Mouse (Mus musculus) skeletal muscle tissue, adult 2 months (tissue): Measurements from ENCODE around the gene Vwa5b1.

ENCODE experiments used
- DNase-seq: peaks from one replicate; pipeline ENCODE4 v3.0.0-alpha.2; 2012; ENCODE audit warnings: low read depth, low spot score

Gene Vwa5b1

DNA sequence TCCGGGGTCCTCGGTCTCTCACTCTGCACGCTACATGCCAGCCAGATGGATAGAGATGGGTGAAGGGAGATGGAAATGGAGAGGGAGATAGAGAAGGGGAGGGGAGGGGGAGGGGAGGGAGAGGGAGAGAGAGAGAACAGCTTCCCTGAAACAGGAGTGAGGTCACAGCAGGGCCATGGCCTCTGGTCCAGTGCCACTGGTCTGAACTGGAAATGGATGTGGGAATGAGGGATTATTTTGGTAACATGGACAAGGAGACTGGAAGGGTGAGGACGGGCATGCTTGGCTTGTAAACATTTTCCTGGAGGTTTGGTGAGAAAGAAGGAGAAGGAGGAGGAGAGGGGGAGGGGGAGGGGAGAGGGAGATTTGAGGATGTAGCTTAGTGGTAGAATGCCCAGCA, 59.0 kb downstream of the Vwa5b1 start:
- no peak for DNase-seq

DNA sequence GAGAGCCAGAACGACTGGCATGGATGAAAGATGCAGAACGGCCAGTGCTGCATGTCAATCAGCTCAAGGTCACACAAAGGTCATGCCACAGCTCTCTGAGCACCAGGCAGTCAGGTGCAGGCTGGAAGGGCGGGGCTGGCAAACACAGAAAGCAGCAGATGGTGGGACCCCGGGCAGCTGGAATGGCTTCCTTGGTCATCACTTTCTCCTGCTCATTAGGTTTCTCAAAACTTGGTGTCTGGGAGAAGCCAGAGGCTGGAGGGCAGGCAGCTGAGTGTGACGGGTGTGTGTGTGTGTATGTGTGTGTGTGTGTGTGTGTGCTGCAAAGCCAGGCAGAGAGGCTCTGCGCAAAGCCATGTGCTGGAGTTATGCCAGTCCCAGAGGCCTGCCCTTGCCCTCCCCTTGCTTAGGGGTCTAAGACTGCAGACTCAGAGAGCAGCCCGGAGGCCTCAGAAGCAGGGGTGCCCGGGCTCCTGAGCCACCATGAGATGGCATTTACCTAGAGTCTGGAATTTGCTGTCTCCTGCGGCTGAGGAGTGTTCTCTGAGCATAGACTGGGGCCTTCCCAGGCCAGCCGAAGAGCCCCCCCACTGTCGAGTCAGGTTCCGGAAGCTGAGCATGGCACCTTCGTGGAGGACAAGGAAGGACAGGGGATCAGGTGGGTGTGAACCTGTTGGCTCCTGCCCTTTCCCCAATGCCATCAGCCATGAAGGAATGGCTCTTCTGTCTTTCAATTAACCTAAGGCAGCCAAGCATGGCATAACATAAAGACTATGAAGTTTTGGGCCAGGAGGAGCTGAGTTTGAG, 60.7 kb downstream of the Vwa5b1 start:
- no peak for DNase-seq

DNA sequence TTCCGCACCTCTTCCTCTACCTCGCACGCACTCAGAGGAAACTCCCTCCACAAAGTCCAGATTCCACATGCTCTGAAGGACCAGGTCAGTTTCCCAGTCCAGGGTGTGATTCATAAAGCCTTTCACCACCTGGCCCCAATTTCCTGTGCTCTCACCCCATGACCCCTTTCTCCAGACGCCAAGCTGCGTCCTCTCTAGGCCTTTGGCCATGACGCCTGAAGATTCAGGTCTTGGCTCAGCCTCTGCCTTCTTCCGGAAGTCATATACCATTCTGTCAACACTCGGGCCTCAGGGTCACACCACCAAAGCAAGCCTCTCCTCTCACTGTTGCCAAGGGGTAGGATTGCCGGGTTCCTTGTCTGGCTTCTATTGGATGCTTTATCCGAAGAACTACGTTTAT, 65.8 kb downstream of the Vwa5b1 start:
- peak; percentile 29 for DNase-seq

DNA sequence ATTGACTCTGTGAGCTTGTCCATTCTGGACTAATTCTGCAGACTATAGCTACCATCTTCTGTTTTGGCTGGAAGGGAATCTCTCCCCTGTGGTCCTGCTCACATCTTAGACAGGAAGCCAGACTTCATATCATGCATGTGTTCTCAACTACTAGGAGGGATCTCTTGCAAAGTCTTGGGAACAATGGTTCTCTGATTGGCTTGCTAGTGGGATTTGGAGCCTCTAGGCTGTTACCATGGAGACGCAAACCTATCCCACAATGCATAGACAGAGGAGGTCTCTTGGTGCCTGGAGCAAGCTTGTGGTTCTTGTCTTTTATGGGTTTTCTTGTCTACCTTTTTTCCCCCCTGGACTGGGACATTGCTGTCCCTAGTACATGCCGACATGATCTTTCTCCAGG, 67.4 kb downstream of the Vwa5b1 start:
- no peak for DNase-seq

DNA sequence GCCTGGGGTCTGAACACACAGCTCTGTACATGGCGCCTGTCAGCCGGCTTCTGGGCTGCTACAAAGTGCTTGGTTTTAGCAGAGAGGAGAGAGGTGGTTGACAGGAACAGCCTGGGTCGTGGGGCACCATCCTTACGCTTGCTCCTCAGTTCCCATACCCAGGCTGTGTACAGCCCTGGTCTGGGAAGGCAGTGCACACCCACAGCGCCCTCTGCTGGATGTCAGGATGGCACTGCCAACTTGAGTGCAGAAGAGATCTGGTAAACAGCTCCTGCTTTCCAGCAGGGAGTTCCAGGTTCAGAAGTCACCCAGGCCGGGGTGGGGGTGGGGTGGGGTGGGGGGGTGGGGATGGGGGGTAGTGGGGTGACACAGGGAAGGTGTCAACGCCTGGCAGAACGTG, 73.7 kb downstream of the Vwa5b1 start:
- peak; percentile 68 for DNase-seq

DNA sequence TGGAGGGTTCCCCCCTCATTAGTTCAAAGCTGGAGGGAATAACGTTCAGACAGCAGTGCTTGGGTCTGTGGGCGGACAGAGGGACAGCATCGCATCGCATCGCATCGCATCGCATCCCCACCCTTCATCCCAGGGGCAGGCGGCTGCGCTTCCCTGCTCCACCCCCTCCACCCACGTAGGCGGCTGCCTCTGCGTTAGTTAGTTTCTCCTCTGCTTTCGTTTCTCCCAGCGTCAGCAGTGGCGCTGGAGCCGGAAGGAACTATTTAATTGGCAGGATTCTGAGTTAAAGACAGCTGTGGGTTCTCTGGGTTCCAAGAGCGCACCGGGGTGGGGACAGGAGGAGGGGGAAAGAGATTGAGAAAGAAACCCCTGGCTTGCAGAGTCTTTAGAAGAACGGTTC, 80.2 kb downstream of the Vwa5b1 start:
- peak; percentile 69 for DNase-seq

DNA sequence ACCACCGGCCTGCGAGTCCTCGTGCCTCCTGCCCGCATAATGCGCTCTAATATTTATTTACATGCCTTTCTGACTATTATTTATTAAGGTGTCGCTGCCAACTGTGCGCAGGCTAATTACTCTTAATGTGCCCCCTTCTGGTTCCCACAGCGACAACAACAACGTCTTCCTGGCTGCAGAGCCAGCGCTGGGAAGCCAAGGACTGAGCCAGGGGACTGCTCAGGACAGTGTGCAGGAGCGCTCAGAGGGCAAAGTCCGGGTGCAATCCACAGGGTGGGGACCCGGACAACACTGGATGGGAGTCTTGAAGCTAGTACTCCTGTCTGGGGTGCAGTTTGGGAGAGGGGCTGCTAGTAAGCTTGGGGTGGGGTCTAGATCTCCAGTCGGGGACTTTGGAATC, 80.8 kb downstream of the Vwa5b1 start:
- no peak for DNase-seq

DNA sequence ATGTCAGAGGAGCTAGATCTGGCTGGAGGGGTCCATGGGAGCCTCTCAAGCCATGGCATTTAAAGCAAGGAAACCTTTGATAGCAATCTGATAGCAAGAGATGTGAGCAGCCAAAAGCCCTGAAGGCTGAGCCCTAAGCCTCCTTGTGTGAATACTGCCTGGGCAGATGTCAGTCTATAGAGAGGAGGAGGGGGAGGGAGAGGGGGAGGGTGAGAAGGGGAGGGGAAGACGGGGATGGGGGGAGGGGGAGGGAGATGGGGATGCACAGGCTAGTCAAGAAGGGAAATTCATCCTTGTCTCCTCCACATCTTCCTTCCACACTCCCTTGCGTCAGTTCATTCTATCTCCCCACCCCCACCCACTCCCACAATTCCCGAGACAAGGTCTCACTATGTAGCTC, 81.4 kb downstream of the Vwa5b1 start:
- no peak for DNase-seq

DNA sequence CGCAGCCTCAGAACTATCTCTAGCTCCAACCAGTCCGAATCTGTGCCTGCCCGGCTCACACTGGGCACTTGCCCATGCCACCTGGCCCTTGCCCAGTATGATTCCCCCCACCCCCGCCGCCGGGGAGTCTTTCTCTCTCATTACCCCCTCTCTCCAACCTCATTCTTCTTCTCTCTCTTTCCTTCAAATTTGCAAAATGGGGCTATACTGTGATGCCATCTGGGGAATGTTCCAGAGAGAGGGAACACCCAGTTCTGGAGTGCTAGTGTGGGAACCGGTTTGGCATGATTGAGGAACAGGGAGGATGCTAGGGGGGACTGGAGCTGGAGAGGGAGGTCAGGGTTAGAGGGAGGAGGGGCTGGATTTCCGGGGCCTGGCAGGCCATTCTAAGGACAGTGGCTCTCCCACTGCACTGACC, 82.2 kb downstream of the Vwa5b1 start:
- DNase-seq = peak; percentile 20

DNA sequence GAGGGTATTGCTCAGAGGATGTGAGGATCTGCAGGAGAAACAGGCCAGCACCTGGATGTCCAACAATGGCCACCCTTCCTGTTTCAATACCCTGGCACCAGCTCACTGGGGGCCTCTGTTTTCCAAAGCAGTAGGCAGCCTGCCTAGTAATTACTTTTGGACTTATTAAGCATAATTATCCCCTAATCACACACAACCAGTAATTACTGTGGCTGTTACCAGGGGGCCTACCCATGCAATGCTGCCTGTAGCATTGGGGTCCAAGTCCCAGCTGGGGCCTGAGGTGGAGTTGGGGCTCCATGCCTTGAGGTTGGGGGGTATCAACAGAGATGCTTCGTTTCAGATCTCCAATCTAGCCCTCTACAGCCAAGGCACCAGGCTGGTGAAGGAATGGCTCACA, 82.6 kb downstream of the Vwa5b1 start:
- DNase-seq = no peak

DNA sequence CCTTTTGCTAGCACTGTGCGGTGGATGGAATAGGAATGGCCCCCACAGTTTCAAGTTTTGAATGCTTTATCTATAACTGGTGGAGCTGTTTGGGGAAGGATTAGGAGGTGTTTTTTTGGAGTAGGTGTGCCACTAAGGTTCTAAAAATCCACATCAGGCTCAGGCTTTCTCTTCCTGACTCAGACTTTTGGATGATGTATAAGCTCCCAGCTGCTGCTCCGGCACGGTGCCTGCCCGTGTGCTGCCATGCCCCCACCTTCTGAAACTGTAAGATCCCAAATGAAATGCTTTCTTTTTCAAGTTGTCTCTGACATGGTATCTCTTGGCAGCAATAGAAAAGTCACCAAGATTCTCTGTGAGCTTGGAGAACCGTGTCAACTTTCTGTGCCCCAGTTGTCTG, 84.1 kb downstream of the Vwa5b1 start:
- DNase-seq = no peak

DNA sequence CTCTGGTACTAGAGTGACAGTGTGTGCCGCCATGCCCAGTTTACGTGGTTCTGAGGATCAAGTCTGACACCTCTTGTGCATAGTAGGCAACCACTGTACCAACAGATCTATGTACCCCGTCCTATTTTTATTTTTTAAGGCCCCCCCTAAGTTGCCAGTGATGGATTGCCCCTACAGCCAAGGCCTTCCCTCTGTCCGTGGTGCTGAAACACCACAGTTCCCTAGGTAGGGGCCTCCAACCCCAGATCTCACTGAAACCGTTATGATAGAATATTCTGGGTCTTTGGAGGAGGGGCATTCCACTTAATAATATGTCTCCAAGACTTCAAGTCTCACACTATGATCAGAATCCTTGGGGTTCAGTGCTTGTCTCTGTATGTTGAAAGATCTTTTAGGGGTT, 85.1 kb downstream of the Vwa5b1 start:
- no peak for DNase-seq

DNA sequence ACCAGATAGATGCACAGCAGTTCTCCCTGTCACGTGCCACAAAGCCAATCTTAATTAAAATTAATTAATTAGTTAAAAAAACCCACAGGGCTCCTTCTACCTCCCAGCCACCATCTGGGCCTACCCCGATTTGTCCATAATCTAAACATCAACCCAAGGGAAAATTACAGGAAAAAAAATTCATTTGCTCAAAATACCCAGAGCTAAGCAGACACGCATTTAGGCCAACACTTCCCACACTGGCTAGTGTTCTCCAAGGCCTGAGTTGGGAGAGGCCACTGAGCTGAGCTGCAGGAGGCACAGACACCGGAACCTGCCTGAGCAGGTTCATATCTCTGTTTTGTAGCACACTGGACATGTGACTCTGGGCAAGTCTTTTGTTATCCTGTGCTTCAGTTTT, 86.7 kb downstream of the Vwa5b1 start:
- DNase-seq = no peak

DNA sequence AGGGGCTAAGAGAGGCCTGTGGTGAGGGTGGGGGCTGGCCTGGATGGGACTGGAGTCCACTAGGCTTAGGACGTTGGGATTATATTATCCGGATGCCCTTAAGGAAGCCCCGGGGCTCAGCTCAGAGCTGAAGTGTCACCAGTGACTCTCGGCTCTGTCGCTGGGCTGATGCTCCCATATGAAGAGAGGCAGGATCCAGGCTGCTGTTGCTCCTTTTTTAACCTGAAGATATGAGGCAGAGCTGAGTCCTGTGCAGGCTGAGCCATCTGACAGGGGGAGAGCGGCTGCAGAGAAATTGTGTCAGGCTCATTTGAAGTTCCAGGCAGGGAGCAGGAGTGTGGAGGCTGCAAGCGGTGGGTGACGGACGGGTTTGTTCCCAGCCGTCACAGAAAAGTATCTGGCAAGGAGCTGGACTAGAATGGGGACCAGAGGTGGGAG, 87.5 kb downstream of the Vwa5b1 start:
- DNase-seq = no peak

DNA sequence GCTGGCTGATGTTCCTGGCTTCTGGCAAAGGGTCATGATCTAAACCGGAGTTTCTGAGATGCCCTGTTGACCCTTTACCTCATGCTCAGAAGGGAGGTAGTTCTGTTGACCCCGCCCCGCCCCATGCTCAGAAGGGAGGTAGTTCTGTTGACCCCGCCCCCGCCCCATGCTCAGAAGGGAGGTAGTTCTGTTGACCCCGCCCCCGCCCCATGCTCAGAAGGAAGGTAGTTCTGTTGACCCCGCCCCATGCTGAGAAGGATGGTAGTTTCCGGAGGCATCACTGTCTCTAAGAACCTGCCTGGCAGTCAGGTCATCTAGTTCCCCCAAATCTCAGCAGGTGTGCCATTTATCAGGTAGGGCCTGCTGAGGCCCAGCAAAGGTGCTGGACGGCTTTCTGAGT, 88.1 kb downstream of the Vwa5b1 start:
- no peak for DNase-seq

DNA sequence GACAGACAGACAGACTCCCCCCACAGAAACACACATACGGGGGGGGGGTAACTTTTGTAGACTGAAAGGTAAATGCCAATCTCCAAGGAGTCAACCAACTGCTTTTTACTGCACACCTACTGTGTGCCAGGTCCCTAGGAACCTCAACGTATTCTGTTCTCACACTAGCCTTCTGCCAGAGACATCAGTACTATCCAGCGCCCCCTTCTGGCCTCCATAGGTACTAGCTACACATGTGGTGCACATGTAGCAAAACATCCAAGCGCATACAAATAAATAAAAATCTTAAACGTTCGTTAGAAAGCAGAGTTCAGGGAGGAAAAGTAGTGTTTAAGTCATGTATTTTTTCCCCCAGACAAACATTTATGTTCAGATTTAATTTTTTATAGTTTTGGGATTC, 88.6 kb downstream of the Vwa5b1 start:
- no peak for DNase-seq

DNA sequence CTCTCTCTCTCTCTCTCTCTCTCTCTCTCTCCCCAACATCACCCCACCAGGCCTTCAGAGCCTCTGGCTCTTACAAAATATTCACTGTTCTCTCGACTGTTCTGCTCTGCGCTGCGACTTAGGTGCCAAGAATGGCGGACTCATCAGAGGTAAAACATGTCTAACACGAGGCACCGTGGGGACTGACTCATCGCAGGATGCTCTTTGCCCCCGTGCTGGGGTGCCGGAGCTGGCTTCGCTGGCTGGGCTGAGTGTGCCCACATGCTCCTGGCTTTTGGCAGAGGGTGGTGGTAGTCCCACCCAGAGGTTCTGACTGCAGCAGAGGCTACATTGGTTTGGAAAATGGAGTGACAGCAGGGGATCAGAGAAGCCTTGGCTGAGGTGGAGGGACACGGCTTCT, 89.4 kb downstream of the Vwa5b1 start:
- no peak for DNase-seq

DNA sequence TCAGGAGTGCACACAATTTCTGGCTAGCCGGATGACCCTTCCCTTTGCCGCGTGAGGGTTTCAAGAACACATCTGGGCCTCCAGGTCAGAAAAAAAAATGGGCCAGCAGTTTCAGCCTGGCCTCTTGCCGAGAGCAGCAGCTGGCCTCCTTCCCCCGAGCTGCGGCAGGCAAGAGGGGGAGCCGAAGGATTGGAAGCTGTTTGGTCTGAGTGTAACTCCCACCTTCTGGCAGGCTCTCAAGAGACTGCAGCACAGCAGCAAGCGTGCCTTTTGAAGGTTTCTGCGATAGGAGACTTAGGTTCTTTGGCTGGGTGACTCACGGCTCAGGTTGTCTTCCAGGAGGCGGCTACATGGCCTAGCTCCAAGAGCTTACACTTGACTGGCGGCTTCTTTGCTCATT, 92.5 kb downstream of the Vwa5b1 start:
- no peak for DNase-seq

DNA sequence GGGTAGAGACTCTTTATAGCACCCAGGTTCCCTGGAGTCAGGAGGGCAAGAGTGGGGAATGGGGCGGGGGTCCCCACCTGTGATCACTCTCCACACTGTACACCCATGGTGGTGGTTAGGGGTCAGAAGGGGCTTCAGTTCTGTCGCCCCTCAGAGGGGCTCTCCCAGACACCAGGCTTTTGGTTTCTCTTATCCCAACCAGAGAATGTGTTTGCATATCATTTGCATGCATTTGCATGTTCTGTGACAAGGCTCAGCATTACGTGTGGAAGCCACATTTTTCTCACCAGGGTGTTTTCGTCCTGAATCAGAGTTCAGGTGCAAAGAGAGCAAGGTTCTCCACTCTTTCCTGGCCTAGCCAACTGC, 97.6 kb downstream of the Vwa5b1 start:
- DNase-seq = no peak

DNA sequence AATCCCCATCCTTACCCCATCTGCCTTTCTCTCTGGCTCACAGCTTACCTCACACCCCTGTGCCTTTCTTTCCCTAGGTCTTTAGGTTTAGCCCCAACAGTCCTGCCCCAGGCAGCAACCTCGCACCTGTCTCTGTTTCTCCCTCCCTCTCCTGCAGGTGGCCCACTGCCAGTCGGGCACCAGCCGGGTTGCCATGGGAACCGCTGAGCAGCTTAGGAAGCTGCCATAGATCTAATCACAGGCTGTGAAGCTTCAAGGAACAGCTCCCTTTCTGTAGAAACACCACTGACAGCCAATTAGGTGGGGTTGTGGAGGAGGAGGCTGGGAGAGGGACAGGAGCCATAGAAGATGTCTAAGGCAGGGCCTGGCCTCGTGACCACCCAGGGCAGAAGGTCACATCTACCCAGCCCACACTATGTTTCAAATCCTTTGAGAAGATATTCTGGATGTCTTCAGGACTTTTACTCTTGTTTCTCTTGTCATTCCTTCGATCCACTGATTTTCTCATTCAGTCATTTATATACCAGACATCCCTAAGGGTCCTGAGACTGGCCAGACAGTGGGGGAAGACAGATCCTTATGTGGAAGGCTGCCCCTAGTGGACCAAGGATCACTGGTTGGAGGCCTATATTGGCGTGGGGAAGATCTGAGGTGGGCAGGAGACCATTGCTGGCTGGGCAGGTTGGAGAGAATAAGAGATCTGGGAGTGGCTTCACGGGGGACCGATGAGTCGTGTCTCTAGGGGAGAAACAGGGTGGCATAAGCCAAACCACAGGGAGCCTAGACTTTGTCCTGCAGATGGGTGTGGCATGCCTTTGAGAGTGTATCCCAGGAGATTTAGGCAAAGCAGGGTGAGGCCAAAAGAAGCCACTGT, 98.2 kb downstream of the Vwa5b1 start:
- DNase-seq = no peak

DNA sequence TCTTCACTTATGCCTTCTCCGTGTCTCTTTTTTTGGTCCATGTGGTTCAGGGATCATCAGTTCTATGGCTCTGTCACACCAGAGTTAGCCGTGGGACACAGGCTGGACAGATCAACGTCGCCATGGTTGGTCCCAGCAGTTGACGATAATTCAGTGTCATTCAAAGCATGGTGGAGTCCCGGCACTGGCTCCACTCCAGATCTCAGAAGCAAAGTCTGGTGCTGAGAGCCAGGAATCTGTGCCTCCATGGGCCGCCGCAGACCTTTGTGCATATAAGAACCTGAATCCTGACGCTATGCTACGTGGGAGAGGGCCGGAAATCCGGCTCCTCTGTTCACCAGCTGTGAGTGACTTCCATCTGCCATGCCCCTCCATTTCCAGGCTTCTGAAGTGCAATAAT, 100.1 kb downstream of the Vwa5b1 start:
- DNase-seq = no peak

DNA sequence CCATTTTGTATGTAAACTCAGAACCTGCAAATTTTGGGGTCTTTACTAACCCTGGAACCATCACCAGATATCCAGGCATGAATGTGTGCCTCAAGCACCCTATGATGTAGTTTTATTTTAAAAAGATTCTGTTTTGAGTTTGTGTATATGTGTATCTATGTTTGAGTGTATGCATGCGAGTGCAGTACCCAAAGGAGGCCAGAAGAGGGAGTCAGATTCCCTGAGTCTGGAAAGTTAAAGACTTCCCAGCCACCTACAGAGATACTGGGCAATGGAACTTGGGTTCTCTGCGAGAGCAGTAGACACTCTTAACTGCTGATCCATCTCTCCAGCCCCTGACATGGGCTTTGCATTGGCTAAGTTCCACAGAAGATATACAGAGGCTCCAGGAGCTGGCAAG, 101.8 kb downstream of the Vwa5b1 start:
- DNase-seq = no peak

DNA sequence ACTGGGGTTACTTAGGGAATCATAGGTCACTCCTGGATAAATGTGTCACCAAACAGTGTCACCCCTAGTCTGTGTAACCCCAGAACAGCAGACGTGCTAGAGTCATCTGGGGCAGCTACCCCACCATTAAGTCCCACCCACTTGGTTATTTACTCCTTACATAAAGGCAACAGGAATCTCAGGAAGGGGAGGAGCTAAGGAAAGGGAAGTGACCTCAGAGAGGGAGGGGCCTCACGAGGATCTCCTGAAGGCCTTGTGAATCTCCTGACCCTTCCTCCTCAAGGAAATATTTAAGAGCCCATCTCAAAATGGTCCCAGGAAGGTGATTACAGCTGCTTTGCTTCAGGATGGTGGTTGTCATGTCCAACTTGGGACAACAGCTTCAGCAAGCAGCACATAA, 103.9 kb downstream of the Vwa5b1 start:
- no peak for DNase-seq
